Mouse (Mus musculus) adrenal gland, postnatal 4 days (tissue): ENCODE results near the gene Slit2. TPM values are rescaled to one million over a fixed set of nuclear protein-coding genes. Genes with fewer than 3 reads are reported as not detected.

ENCODE experiments used
- DNase-seq, 2 experiments: peaks; one replicate each; pipeline ENCODE4 v3.0.0; 2021 to 2022; ENCODE audit warnings: low spot score in 2 of 2, mixed read lengths in 2 of 2
- total RNA-seq, 2 experiments: library from RNA; stranded (reverse); gene quantifications; 2 replicates each; pipeline ENCODE4 v1.2.3; 2021

Slit2 gene
- total RNA-seq, 2 experiments from 2014 or later: 24.0 to 44.5 TPM

DNA sequence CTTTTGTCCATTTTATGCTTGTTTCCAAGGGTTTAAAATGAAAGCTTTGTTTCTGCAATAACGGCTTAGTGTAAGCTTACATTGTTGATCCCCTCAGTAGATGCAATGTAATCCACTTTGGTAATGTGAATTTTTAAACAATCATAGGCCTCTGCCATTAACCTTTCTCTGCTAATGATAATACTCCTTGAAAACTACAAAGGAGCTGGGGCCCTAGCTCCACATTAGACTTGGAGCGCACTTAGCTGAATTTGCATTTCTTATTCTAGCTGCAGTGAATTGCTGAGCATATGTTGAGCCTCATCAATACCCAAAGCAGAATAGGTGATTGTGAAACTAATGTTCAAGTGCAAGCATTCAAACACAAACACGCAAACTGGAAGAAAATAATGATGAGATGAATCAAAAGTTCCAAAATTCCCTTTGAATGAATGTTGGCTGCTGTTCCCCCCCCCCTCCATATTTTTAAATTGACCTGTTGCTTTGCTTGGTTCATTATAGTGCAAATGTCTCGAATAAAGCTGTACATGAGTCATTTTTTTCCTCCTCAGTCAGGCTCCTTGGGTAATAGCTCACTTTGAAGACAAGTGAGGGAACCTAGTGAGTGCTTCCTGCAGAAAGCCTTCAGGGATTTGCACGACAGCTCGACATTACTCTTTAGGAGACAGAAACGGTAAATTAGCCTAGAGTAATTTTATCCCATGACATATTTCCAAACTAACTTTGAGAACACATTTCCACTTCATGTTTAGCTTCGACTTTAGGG lies 66.2 kb downstream of the Slit2 start:
- no peak for DNase-seq

DNA sequence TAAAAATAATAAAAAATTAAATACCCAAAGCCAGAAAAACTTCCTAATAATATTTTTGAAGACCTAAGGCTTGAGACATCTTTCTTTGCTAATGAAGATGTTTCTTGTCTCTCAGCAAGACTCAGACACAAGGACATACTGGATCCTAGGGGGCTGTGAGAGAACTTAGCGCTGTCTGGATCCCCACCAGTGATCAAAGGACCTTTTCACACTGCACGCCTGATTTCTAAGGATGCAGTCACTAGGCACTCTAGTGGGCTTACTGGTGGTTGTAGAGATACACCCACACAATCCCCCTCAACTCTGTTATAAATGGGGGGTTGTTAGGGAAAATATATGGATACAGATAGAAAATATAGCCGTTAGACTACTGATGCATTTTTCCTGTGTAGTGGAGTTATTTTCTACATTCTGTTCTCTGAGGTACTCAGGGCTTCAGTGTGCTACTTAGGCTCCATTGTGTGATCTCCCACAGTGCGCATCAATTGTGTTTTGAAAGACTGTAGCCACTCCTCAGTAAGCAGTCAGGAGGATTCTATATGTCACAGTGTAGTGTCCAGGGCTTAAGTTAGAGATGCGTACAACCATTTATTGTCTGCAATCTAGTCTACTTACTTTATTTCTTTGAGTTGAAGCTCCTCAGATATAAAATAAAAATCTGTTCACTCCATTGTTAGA lies 67.8 kb downstream of the Slit2 start:
- DNase-seq: no peak

DNA sequence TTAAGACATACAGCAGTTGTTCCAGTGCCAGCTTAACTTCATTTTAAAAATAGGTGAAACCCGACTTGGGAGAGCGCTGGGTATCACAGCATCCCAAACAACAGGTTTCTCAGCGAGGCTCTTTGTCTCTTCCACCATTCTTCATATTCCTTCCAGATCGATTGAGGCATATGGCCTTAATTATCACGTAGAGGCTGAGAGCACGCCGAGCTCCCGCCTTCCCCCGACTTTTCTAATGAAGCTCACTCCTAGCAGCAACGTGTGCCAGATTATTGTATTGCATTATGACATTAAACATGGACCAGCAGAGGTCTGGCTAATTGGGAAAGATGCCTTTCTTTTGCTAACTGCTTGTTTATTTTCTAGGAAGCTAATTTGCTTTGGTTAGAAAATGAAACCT lies 75.7 kb downstream of the Slit2 start:
- no peak for DNase-seq

DNA sequence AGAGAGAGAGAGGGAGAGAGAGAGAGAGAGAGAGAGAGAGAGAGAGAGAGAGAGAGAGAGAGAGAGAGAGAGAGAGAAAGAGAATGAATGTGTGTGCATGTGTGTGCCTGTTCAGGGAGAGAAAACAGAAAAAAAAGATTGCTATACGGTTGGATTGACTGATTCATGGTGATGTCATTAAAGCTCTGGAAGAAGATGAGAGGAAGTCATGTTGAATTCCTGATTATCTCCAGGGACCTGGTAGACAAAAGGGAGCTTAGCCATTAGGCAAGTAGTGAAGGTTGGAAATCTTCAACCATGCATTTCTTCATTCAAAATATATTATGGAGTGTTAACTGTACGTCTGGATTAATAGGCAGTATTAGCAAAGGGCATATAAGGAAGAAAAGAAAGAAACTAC lies 77.8 kb downstream of the Slit2 start:
- no peak for DNase-seq

DNA sequence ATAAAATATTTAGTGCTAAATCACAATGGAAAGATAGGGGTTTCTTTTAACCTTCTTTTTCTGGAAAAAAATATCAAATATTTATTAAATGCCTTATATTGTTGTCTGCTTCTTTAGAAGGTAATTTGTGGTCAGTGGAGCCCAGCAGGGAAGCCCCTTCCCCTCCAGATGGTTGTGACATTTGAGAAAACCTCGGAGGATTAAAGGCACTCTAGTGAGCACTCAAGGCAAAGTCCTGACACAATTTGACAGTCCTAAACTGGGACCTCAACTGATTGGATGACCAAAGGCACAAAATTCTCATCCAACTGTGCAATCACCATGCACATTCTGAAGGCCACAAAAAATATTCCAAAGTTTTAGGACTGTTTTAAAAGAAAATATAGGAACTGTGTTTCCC lies 95.8 kb downstream of the Slit2 start:
- no peak for DNase-seq

DNA sequence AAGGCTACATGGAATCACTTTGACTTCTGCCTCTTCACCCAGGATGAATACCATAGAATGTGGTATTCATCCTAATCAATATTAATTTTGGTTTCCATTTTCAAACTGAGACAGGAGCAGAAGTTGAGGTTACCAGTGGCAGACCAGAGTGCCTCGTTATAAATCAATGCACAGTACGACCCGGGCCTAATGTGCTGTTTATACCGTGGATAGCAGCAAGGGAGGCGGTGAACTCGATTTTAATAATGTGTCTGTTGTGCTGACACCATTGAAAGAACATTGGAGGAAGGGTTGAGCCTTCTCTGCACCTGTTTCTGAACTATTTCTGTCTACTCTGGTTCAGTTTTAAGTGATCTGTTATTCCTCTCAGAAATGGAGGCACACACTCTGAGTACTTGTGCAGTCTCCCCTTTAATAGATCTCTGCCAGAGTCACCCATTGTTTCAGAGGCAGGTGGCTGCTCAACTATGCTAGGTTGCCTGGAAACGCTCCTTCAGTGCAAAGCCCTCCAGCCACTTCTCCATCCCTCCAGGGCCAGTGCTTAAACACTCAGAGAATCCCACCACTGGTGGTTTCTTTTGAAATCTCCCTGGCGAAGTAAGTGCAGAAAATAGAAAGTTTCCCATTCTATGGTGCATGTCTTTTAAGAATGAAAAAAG lies 98.4 kb downstream of the Slit2 start:
- no peak for DNase-seq

DNA sequence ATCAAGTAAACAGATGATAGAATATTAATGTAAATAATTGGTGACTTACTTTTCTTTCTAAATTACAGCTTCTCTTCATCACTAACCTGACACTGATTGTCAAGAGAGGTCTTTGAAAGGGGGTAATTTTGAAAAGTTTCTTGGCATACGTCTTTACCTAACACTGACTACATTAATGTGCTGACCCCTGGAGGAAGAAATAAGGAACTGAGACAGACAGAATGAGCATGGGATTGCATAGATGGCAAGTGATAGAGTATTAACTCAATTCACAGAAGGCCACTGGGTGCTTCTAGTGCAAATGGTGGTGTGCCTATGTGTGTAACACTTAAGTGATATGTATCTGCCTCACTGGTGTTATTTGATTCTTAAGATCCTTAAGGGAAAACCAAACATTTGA lies 130.5 kb downstream of the Slit2 start:
- DNase-seq: no peak

DNA sequence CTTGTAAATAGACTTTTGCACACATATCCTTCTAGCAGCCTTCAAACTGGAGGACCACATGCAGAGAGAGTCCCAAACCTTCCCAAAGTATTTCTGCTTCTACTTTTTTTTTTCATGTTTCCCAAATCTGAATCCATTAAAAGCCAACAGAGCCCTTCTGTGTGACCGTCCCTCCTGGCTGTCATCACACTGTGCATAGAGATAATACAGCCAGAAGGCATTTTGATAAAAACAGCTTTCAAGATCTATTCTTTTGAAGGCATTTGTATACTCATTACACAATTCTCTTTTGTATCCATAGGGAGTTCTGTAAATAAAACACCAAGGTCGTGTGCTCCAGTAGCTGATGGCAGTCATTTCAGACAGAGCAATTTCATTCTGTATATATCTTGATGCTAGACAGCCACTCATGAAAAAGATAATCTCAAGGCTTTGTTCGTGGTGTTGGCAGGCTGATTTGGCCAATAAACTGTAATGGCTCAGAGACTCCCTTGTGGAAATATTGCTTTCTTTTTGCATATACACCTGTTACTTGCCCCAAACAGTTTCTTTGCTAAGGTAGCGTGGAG lies 132.1 kb downstream of the Slit2 start:
- DNase-seq: no peak

DNA sequence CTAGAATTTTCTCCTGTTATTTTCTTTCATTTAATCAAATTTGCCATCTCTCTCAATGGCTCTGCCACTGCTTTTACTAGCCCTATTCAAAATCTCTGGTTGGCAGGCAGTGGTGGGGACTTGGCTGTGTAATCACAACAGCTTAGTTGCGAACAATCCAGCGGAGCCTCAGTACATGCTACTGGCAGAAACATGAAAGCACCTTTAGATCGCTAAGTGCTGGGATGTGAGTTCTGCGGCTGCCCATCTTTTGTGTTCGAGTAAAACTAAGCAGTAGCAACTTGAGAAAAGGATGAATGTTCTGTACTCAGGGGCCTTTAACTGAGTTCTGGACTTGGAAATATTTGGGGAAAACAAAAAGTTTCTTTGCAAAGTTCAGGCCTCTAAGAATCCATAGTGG lies 139.7 kb downstream of the Slit2 start:
- no peak for DNase-seq

DNA sequence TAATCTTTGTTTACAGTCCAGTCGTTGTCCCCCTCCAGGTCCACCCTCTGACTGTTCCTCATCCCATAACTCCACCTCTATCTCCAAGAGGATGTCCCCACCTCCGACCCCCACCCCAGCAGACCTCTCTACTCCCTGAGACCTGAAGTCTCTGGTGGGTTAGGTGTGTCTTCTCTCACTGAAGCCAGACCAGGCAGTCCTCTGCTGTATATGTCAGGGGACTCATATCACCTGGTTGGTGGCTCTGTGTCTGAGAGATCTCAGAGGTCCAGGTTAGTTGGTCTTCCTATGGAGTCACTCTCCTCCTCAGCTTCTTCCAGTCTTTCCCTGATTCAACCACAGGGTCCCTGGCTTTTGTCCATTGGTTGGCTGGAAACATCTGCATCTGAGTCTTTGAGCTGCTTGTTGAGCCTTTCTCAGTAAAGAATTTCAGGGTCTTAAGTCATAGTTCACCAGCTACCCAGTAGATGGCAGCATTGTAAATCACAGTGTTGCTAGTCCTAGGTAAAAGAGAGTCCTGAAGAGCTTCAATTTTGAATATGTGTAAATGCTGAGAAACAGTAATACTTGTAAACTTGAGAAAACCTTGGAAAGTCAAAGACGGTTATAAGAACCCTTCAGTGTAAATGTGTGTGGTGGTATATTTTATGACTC lies 143.0 kb downstream of the Slit2 start:
- DNase-seq: no peak

DNA sequence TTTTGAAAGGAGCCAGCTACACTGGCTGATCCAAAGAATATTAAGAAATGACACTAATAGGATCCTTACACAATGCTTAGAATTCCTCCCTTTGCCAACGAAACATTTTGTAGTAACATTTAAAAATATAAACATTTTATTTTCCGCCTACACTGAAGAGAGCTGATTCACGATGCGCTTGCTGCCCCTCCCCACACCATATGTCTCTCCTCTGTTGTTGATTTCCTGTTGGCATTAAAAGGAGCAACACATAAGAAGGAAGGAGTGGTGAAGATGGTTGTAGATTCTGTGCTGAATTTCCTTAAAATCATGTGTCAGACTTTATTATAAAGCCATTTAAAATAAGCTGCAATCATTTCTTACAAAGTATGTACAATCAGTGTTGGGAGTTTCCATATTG lies 147.0 kb downstream of the Slit2 start:
- no peak for DNase-seq

DNA sequence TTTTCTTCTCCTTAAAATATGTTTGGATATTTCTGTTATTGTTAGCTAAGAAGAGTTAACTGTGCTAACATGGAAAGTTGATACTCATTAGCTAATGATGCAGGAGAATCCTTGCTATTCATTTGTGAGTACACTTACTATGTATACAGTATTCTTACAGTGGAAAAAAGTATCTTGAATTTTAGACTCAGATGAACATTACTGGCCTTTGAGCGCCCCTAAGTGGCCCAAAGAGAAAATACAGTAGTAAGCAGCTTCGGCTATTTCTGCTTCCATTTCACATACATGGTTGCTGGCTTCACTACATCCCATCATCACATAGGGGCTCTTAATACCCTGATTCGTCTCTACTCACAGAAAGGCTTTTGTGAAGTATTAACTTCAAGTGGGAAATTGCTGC lies 153.6 kb downstream of the Slit2 start:
- DNase-seq: no peak

DNA sequence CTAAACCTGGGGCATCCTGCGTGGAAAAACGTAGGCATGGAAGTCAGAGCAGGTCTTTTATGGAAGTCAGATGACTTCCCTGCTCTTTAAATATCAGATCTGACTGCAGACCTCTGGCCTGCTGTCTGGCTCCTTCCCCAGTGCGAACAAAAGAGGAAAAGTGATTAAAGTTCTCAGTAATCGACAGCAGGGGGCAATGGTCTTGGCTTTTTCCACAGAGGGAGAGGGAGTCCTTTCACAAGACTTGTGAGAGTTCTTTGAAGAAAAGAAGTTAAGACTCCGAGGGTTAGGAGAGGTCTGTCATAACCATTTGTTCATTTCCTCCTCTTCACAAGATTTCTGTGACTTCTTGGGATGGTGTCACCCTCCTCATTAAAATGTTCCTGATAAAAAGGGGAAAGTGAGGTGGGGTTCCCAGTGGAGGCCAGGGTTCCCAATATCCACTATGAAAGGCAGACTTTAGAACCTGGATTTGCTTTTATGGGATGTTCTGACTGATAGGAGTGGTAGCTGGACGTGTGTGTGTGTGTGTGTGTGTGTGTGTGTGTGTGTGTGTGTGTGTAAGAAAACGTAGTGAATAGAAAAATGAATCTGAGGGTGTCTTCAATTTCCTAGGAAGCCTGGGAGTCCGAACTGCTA lies 156.0 kb downstream of the Slit2 start:
- no peak for DNase-seq

DNA sequence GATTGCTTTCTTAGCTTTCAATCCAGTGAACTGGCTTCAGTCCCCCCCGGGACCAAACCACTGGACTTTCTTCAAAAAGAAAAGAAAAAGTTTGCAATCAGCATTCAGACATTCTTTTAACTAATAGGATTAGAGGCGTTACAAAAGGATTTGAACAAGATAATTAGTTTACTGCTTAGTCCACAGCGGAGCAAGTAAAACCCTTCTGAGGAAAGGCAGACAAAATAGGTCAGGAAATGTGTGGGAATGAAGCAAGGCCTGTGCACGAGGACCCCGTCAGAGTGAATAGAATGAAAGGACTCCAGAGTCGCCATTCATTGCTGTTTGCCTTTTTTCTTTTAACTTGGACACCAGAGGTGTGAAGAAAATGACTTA lies 156.5 kb downstream of the Slit2 start:
- no peak for DNase-seq

DNA sequence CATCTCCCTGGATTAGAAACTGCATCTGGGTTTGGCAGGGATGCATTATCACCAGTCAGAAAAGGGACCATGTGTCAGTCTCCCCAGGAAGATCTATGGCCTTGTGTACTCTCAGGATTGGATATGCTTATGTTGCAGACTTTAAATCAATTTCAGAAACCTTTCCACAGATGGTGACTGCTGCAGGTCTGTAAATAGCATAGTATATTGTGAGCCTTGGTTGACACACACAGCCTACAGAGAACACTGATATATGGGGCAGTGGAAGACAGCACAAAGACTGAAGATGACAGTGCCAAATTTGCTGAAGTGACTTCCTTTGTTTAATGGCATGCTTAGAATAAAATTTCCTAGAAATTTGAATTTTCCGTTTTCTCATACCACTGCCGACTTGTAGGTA lies 163.1 kb downstream of the Slit2 start:
- DNase-seq: no peak

DNA sequence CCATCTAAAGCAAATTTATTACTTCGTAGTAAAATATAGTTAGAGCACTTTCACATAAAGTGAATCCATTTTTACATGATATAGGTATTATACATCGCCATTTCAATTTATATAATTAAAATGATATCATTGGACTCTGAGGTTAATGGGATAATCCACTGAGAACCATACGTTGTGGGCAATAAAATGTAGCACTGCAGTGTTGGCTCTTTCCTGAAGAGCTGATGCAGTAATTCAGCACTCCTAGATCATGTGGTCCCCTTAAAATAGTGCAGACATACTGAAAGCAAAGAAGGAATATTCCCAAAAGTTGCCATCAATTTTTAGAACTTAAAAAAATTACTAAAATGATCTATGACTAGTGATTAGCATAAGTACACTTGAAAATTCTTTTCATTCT lies 177.9 kb downstream of the Slit2 start:
- no peak for DNase-seq

DNA sequence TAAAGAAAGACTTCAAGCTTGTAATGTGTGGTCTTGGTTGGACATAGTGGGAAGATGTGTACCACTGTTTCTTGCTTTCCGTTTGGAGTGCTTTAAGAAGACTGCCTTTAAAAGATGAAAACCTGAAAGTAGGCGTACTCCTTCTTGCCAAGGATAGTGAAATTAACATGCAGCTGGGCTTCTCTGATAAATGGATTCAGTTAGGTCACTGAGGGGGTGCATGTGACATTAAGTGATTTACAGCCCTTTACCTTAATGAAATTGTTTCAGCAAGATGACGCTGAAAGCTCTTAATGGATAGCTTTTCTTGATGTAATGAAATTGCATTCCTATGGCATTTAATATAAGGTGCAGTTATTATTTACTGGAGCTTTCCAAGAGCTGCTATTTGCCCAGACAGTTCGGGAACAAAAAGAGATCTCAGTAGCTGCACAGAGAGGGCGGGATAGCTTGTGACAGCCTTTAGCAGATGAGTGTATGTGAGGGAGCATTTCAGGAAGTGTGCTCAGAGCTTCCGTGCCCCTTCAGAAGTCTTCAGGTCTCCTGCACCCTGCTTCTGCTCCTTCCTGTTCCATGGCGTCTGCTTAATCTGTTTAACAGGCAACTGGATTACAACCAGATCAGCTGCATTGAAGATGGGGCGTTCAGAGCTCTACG lies 198.8 kb downstream of the Slit2 start:
- no peak for DNase-seq

DNA sequence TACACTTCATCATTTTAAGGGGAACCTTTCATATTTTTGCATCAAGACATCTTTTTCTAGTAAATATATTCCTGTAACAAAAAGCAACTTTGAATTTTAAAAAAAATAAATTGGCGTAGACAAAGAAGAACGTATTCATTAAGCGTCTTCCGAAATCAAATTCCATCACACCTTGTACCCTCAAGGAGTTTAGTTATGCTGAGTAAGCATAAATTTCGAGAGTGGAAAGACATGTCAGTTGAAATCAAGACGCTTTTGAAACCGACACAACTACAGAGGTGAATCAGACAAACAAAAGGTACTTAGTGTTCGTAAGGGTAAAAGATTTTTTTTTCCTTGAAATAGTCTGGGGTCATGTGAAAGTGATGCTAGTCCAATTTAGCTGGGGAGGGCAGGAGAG lies 201.4 kb downstream of the Slit2 start:
- no peak for DNase-seq

DNA sequence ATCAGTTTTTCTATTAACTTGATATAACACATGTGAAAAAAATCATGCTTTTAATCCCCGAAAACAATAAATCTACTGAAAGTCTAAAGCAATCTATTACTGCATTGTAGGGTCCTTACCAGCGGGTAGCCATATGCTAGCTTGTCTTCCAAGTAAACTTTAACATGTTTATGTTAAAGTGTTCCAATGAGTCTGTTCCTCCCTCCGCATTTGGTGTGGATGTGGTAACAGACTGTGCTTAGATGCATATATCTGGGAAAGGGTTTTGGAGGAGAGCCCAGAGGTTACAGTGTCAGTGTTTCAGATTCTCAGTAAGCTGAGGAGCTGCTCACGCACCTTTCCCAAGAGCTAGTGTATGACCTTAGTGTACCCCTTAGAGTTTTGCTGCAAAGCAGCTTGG lies 204.9 kb downstream of the Slit2 start:
- no peak for DNase-seq

DNA sequence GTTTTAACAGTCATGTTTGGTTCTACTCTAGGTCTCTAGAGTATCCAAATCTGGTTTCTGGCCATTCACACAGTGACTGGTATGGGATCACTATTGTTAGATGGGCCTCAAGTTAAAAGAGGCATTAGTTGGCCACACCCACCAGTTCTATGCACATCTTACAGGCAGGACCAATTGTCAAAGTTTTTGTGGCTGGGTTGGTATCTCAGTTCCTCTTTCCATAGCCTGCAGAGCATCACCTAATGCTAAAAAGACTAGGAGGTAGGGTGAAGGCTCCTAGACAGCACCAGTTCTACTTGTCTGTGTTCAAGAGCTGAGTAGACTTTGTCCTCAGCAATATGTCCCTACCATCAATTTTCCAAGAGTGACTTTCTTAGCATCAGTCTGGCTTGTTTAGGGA lies 216.4 kb downstream of the Slit2 start:
- no peak for DNase-seq

DNA sequence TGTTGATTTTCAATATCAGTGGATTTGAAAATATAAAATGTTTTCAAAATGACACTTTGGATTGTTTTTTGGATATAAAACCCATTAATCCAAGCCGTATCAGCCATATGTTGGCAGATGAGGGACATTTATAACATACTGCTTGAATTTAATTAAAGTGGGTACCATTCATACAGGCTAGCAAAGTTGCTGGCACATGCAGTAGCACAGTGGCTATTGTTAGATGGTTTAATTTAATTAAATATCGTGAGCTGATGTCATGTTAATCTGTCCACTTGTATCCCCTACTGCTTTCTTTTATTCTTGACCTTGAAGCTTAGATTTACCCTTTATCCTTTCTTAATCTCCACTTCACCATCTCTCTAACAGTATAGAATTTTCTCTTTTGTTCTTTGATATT lies 232.3 kb downstream of the Slit2 start:
- DNase-seq: no peak
